Mouse (Mus musculus) neural tube, embryonic 11.5 days (tissue): ENCODE results near the gene Gm29609. TPM values are rescaled to one million over a fixed set of nuclear protein-coding genes. Genes with fewer than 3 reads are reported as not detected.

Experiments used
- ATAC-seq: fragments of 200-750 bp; cut with Nextera tagmentation; 2 replicates; pipeline ENCODE4 v1.8.0; 2017; ENCODE audit warnings: moderate number of reproducible peaks, mild to moderate bottlenecking, moderate TSS enrichment, moderate library complexity; ENCODE audit not compliant: insufficient read depth, low FRiP score, low TSS enrichment
- DNase-seq: peaks from one replicate; pipeline ENCODE4 v3.0.0-alpha.2; 2015; ENCODE audit warnings: low spot score
- H3K27ac ChIP-seq: fragments of 300-500 bp; sonication (generic); 2 replicates; pipeline ENCODE4 v1.5.1; 2014; ENCODE audit warnings: low read depth, mild to moderate bottlenecking, low read length
- H3K27me3 ChIP-seq: fragments of 300-500 bp; sonication (generic); 2 replicates; pipeline ENCODE4 v1.6.1; 2014; ENCODE audit warnings: mild to moderate bottlenecking, low read length, mixed read lengths; ENCODE audit not compliant: control insufficient read depth, insufficient read depth
- H3K36me3 ChIP-seq: fragments of 300-500 bp; sonication (generic); 2 replicates; pipeline ENCODE4 v1.6.1; 2014; ENCODE audit warnings: mild to moderate bottlenecking, low read length, moderate library complexity, mixed read lengths; ENCODE audit not compliant: control insufficient read depth, insufficient read depth
- H3K4me1 ChIP-seq: fragments of 300-500 bp; sonication (generic); 2 replicates; pipeline ENCODE4 v1.6.1; 2014; ENCODE audit warnings: low read length, mixed read lengths; ENCODE audit not compliant: control insufficient read depth, insufficient read depth
- H3K4me2 ChIP-seq: fragments of 300-500 bp; sonication (generic); 2 replicates; pipeline ENCODE4 v1.6.1; 2014; ENCODE audit warnings: low read depth, mild to moderate bottlenecking, moderate library complexity
- H3K4me3 ChIP-seq: fragments of 300-500 bp; sonication (generic); 2 replicates; pipeline ENCODE4 v1.5.1; 2014; ENCODE audit warnings: low read depth, low read length
- H3K9ac ChIP-seq: fragments of 300-500 bp; sonication (generic); 2 replicates; pipeline ENCODE4 v1.6.1; 2014; ENCODE audit warnings: mild to moderate bottlenecking, low read length
- H3K9me3 ChIP-seq: fragments of 300-500 bp; sonication (generic); 2 replicates; pipeline ENCODE4 v1.6.1; 2016; ENCODE audit warnings: low read length; ENCODE audit not compliant: control insufficient read depth
- WGBS: fragments of 180-500 bp; shearing (Covaris S2); extraction: QIAGEN DNeasy Blood & Tissue Kit; methylation state at CpG from one replicate; pipeline ENCODE4 v1.1.7; 2014; 5-methylcytosine and 5-hydroxymethylcytosine counted together
- polyA plus RNA-seq: library from polyadenylated mRNA; unstranded; fragments of >200 nt; fragmentation: Nextera tagmentation; extraction: Ambion mirVana; gene quantifications from 2 replicates; pipeline ENCODE4 v1.2.1, GENCODE M21; 2014

The Gm29609 gene
- polyA plus RNA-seq, 1 experiment from 2014 or later = 1.3 TPM

GRCm38 (mm10) chr5:31110781-31111180 is 68.9 kb downstream of the Gm29609 start:
- WGBS = 37% methylated on average over 7 of the region's 7 CpGs
- DNase-seq (no peak), ATAC-seq (no peak)
- no peak overlapping the region for H3K27ac ChIP-seq
- no peak overlapping the region for H3K9ac ChIP-seq
- no peak overlapping the region for H3K4me3 ChIP-seq
- H3K4me1 ChIP-seq = no peaks in the 10 kb centered on the region
- no peaks in the 10 kb centered on the region for H3K27me3 ChIP-seq
- no peaks in the 10 kb centered on the region for H3K9me3 ChIP-seq
- no peak overlapping the region for H3K4me2 ChIP-seq
- H3K36me3 ChIP-seq = no peaks in the 10 kb centered on the region

- 89% methylated on average over 18 of the region's 18 CpGs for WGBS
- H3K9ac ChIP-seq = no peak within 1 kb of the TSS
These were observed 71.7 kb downstream of the Gm29609 start, which contains the start of gene Slc30a3 for GRCm38 (mm10) chr5:31108000-31108490. Slc30a3 (minus strand) TSS chr5:31108237.

GRCm38 (mm10) chr5:31105814-31106335 is 73.8 kb downstream of the Gm29609 start, which contains the start of gene Dnajc5g:
Dnajc5g (plus strand) TSS chr5:31106285.
- no peak for ATAC-seq
- H3K27ac ChIP-seq = no peak within 1 kb of the TSS
- WGBS = 86% methylated on average over 9 of the region's 9 CpGs

More at GRCm38 (mm10) chr5:31108000-31108490, 71.7 kb downstream of the Gm29609 start, which contains the start of gene Slc30a3:
- H3K4me2 ChIP-seq = no peak within 1 kb of the TSS
- no peak within 1 kb of the TSS for H3K4me3 ChIP-seq
- H3K9me3 ChIP-seq = no peaks in the 10 kb centered on the region
- DNase-seq (no peak), ATAC-seq (no peak)
- no peaks in the 10 kb centered on the region for H3K36me3 ChIP-seq
- H3K27me3 ChIP-seq = no peaks in the 10 kb centered on the region
- no peaks in the 10 kb centered on the region for H3K4me1 ChIP-seq
- H3K27ac ChIP-seq = no peak within 1 kb of the TSS

GRCm38 (mm10) chr5:31095711-31096480 is 83.8 kb downstream of the Gm29609 start:
- ATAC-seq (no peak), DNase-seq (no peak)
- Histone ChIP-seq H3K36me3 (no peaks in the 10 kb centered on the region), H3K4me2 (no peak overlapping the region; the same call in 1 of the 2 replicates), H3K27me3 (peaks cover 63% of the 10 kb centered on the region), H3K9me3 (no peaks in the 10 kb centered on the region), H3K27ac (no peak overlapping the region), H3K4me3 (no peak overlapping the region), H3K4me1 (peaks cover 15% of the 10 kb centered on the region), H3K9ac (no peak overlapping the region)
- 20% methylated on average over 11 of the region's 11 CpGs for WGBS

More at GRCm38 (mm10) chr5:31105814-31106335, 73.8 kb downstream of the Gm29609 start, which contains the start of gene Dnajc5g:
- Histone ChIP-seq H3K4me2 (no peak within 1 kb of the TSS), H3K4me3 (no peak within 1 kb of the TSS), H3K36me3 (no peaks in the 10 kb centered on the region), H3K27me3 (no peaks in the 10 kb centered on the region), H3K9me3 (no peaks in the 10 kb centered on the region), H3K4me1 (no peaks in the 10 kb centered on the region), H3K9ac (no peak within 1 kb of the TSS)
- no peak for DNase-seq

GRCm38 (mm10) chr5:31094799-31095691 is 84.7 kb downstream of the Gm29609 start:
- DNase-seq (peak; percentile 40), ATAC-seq (0 out of 2 replicates have a peak, but pooled peaks have one; percentile 29)
- Histone ChIP-seq H3K4me1 (peaks cover 15% of the 10 kb centered on the region), H3K9me3 (no peaks in the 10 kb centered on the region), H3K9ac (no peak overlapping the region), H3K36me3 (no peaks in the 10 kb centered on the region), H3K4me3 (peak overlapping the region; percentile 7; the same call in 1 of the 2 replicates), H3K27me3 (peaks cover 70% of the 10 kb centered on the region), H3K4me2 (peak overlapping the region; percentile 6), H3K27ac (no peak overlapping the region)
- under 1% methylated on average over 59 of the region's 59 CpGs for whole genome bisulfite sequencing

Other genes starting within 250 kb of the Gm29609 start
- 8.6 and 9.1 TPM in 2 replicates for gene Cgref1, start 234.3 kb downstream of the Gm29609 start, polyA plus RNA-seq
- 101 and 108 TPM in 2 replicates for gene Preb, start 219.6 kb downstream of the Gm29609 start, polyA plus RNA-seq
- gene Tcf23, start 211.2 kb downstream of the Gm29609 start, polyA plus RNA-seq = not detected in 2 replicates
- gene Atraid, start 131.6 kb downstream of the Gm29609 start, polyA plus RNA-seq = 95.1 and 98.5 TPM in 2 replicates
- 9.3 and 9.7 TPM in 2 replicates for gene Slc5a6, start 131.0 kb downstream of the Gm29609 start, polyA plus RNA-seq
- gene Cad, start 125.1 kb downstream of the Gm29609 start, polyA plus RNA-seq = 27.9 and 28.2 TPM in 2 replicates
- gene Dnajc5g, start 73.6 kb downstream of the Gm29609 start, polyA plus RNA-seq = not detected in 2 replicates
- gene Slc30a3, start 71.7 kb downstream of the Gm29609 start, polyA plus RNA-seq = 8.1 and 9.2 TPM in 2 replicates
- gene Trim54, start 63.2 kb downstream of the Gm29609 start, polyA plus RNA-seq = 0.45 and 0.81 TPM in 2 replicates
- gene Ucn, start 41.1 kb downstream of the Gm29609 start, polyA plus RNA-seq = not detected in 2 replicates
- 44.8 and 52.2 TPM in 2 replicates for gene Mpv17, start 25.7 kb downstream of the Gm29609 start, polyA plus RNA-seq
- gene Gtf3c2, start 233 bp upstream of the Gm29609 start, polyA plus RNA-seq = 75.1 and 89.0 TPM in 2 replicates
- gene Snx17, start 13.3 kb upstream of the Gm29609 start, polyA plus RNA-seq = 134 and 137 TPM in 2 replicates
- 69.6 and 77.7 TPM in 2 replicates for gene Eif2b4, start 13.5 kb upstream of the Gm29609 start, polyA plus RNA-seq
- gene Zfp513, start 22.4 kb upstream of the Gm29609 start, polyA plus RNA-seq = 6.4 and 7.0 TPM in 2 replicates
- 162 and 166 TPM in 2 replicates for gene Ppm1g, start 40.8 kb upstream of the Gm29609 start, polyA plus RNA-seq
- gene Nrbp1, start 61.0 kb upstream of the Gm29609 start, polyA plus RNA-seq = 154 and 163 TPM in 2 replicates
- gene Gm9970, start 61.3 kb upstream of the Gm29609 start, polyA plus RNA-seq = 0.97 and 1.2 TPM in 2 replicates
- 2.4 and 3.0 TPM in 2 replicates for gene Krtcap3, start 71.8 kb upstream of the Gm29609 start, polyA plus RNA-seq
- 33.0 and 36.7 TPM in 2 replicates for gene Ift172, start 111.2 kb upstream of the Gm29609 start, polyA plus RNA-seq
- gene Fndc4, start 116.2 kb upstream of the Gm29609 start, polyA plus RNA-seq = 69.3 and 71.1 TPM in 2 replicates
- not detected in 2 replicates for gene Gckr, start 117.5 kb upstream of the Gm29609 start, polyA plus RNA-seq